Comparison of ENCODE assay signal across 20 mouse cellular contexts in genomic region chr3:79415929-79416328, GRCm38 (mm10).
DNase-seq lines count a peak whose midpoint lies in the region; ATAC-seq and TF ChIP-seq lines count a peak whose summit lies in the region.
"Had no signal": no experiment of that assay in that cellular context is flagged by ENCODE, and none has a peak within 500 bp of the region (broad histone marks: within the 10 kb centered on the region; RNA-seq: fewer than 3 reads in every experiment).

No protein-coding gene starts in this region.

- TF ChIP-seq CTCF in liver, adult 2 months (IDR thresholded peaks at IDR 0.05; ENCODE audit: low read depth, low read length) = no peak

- DNase-seq in forebrain, embryonic 11.5 days (ENCODE audit: low spot score) = no peak
- peak; percentile 61 for DNase-seq in liver, adult 2 months (ENCODE audit: extremely low read depth, low read depth, low spot score)
- no peak for DNase-seq in liver
- DNase-seq: adrenal gland, postnatal 14 days; cerebellum, adult 11-12 months; cerebellum, adult 9-10 months; cerebellum, postnatal 25 days; gastrocnemius, postnatal 36 days; heart, adult 11 months; heart, postnatal 36 days had no signal

- no peaks in the 10 kb centered on the region for H3K27me3 ChIP-seq in forebrain, embryonic 15.5 days
- H3K27me3 ChIP-seq in forebrain, embryonic 11.5 days (ENCODE audit: control insufficient read depth, insufficient read depth, low read length) = no peaks in the 10 kb centered on the region
- H3K27me3 ChIP-seq in liver, adult 2 months (ENCODE audit: control insufficient read depth, insufficient read depth, low read length) = no peaks in the 10 kb centered on the region
- H3K27me3 ChIP-seq in midbrain, embryonic 12.5 days = no peaks in the 10 kb centered on the region
- H3K27me3 ChIP-seq in midbrain, embryonic 16.5 days (ENCODE audit: control insufficient read depth, insufficient read depth, low read depth, low read length) = no peaks in the 10 kb centered on the region
- H3K27me3 ChIP-seq: CH12.LX; embryonic facial prominence, embryonic 12.5 days; heart, embryonic 13.5 days; hindbrain, embryonic 13.5 days; Patski had no signal

- no peak overlapping the region for H3K4me3 ChIP-seq in forebrain, embryonic 15.5 days
- no peak overlapping the region for H3K4me3 ChIP-seq in forebrain, embryonic 11.5 days (ENCODE audit: low read depth, low read length)
- no peak overlapping the region for H3K4me3 ChIP-seq in liver, adult 2 months (ENCODE audit: insufficient read depth, low read depth, low read length)
- no peak overlapping the region for H3K4me3 ChIP-seq in midbrain, embryonic 12.5 days
- no peak overlapping the region for H3K4me3 ChIP-seq in midbrain, embryonic 16.5 days (ENCODE audit: low read depth, low read length)
- H3K4me3 ChIP-seq: embryonic facial prominence, embryonic 12.5 days; heart, embryonic 13.5 days; hindbrain, embryonic 13.5 days had no signal

- no peak for ATAC-seq in forebrain, embryonic 15.5 days (replicated peaks)
- ATAC-seq in forebrain, embryonic 11.5 days (replicated peaks; ENCODE audit: low FRiP score) = no peak
- ATAC-seq in midbrain, embryonic 12.5 days (ENCODE audit: low FRiP score, low read depth) = no peak
- no peak for ATAC-seq in midbrain, embryonic 16.5 days
- ATAC-seq: activated CD4-positive, CD25-positive, alpha-beta regulatory T cell, adult 4 months; hindbrain, postnatal 0 days; Patski had no signal

- H3K36me3 ChIP-seq in forebrain, embryonic 15.5 days = no peaks in the 10 kb centered on the region
- H3K36me3 ChIP-seq in forebrain, embryonic 11.5 days (ENCODE audit: control insufficient read depth, insufficient read depth, low read length) = no peaks in the 10 kb centered on the region
- no peaks in the 10 kb centered on the region for H3K36me3 ChIP-seq in liver, adult 2 months (ENCODE audit: control insufficient read depth, insufficient read depth, low read length)
- no peaks in the 10 kb centered on the region for H3K36me3 ChIP-seq in midbrain, embryonic 12.5 days
- no peaks in the 10 kb centered on the region for H3K36me3 ChIP-seq in midbrain, embryonic 16.5 days (ENCODE audit: control insufficient read depth, insufficient read depth, low read length)
- H3K36me3 ChIP-seq: embryonic facial prominence, embryonic 12.5 days; heart, embryonic 13.5 days; hindbrain, embryonic 13.5 days had no signal

- H3K9me3 ChIP-seq in forebrain, embryonic 15.5 days = no peaks in the 10 kb centered on the region
- H3K9me3 ChIP-seq in forebrain, embryonic 11.5 days (ENCODE audit: control insufficient read depth, low read length) = no peaks in the 10 kb centered on the region
- H3K9me3 ChIP-seq in midbrain, embryonic 12.5 days = no peaks in the 10 kb centered on the region
- no peaks in the 10 kb centered on the region for H3K9me3 ChIP-seq in midbrain, embryonic 16.5 days (replicated peaks; ENCODE audit: control insufficient read depth, low read length, poor library complexity, severe bottlenecking)
- H3K9me3 ChIP-seq: embryonic facial prominence, embryonic 12.5 days; heart, embryonic 13.5 days; hindbrain, embryonic 13.5 days had no signal

- H3K4me2 ChIP-seq in forebrain, embryonic 15.5 days (replicated peaks) = no peak overlapping the region
- no peak overlapping the region for H3K4me2 ChIP-seq in forebrain, embryonic 11.5 days (ENCODE audit: low read depth, low read length, severe bottlenecking)
- no peak overlapping the region for H3K4me2 ChIP-seq in midbrain, embryonic 12.5 days (replicated peaks)
- H3K4me2 ChIP-seq in midbrain, embryonic 16.5 days (ENCODE audit: low read length) = no peak overlapping the region
- H3K4me2 ChIP-seq: embryonic facial prominence, embryonic 12.5 days; heart, embryonic 13.5 days; hindbrain, embryonic 13.5 days had no signal

- TF ChIP-seq POLR2A in liver, adult 2 months (IDR thresholded peaks at IDR 0.05; ENCODE audit: extremely low read depth, insufficient read depth, low read length) = no peak

- H3K27ac ChIP-seq in forebrain, embryonic 15.5 days (replicated peaks) = peak overlapping the region; percentile 83; the same call in 1 of the 2 replicates
- no peak overlapping the region for H3K27ac ChIP-seq in forebrain, embryonic 11.5 days (ENCODE audit: low read depth, low read length)
- no peak overlapping the region for H3K27ac ChIP-seq in liver, adult 2 months (replicated peaks; ENCODE audit: insufficient read depth, low read depth, low read length)
- peak overlapping the region; percentile 79; the same call in 1 of the 2 replicates for H3K27ac ChIP-seq in midbrain, embryonic 12.5 days (replicated peaks)
- no peak overlapping the region; the same call in 1 of the 2 replicates for H3K27ac ChIP-seq in midbrain, embryonic 16.5 days (ENCODE audit: low read length)
- H3K27ac ChIP-seq: heart, embryonic 13.5 days; hindbrain, postnatal 0 days had no signal

- no peak overlapping the region for H3K9ac ChIP-seq in forebrain, embryonic 15.5 days (replicated peaks)
- H3K9ac ChIP-seq in forebrain, embryonic 11.5 days (ENCODE audit: low read length) = no peak overlapping the region
- no peak overlapping the region for H3K9ac ChIP-seq in liver, adult 2 months (ENCODE audit: low read depth, low read length)
- H3K9ac ChIP-seq in midbrain, embryonic 12.5 days (replicated peaks) = no peak overlapping the region
- no peak overlapping the region for H3K9ac ChIP-seq in midbrain, embryonic 16.5 days (ENCODE audit: low read depth, low read length)
- H3K9ac ChIP-seq: embryonic facial prominence, embryonic 12.5 days; heart, embryonic 13.5 days; hindbrain, embryonic 13.5 days had no signal

- peaks cover 26% of the 10 kb centered on the region for H3K4me1 ChIP-seq in forebrain, embryonic 15.5 days
- H3K4me1 ChIP-seq in forebrain, embryonic 11.5 days (replicated peaks; ENCODE audit: control insufficient read depth, insufficient read depth, low read length) = peaks cover 5% of the 10 kb centered on the region; the same call in 1 of the 2 replicates
- peaks cover 10% of the 10 kb centered on the region for H3K4me1 ChIP-seq in liver, adult 2 months (ENCODE audit: control insufficient read depth, insufficient read depth, low read length)
- H3K4me1 ChIP-seq in midbrain, embryonic 12.5 days = peaks cover 19% of the 10 kb centered on the region
- peaks cover 6% of the 10 kb centered on the region for H3K4me1 ChIP-seq in midbrain, embryonic 16.5 days (ENCODE audit: control insufficient read depth, insufficient read depth, low read length)
- H3K4me1 ChIP-seq: heart, embryonic 13.5 days had no signal

- H3K79me2 ChIP-seq in liver, adult 2 months (ENCODE audit: control insufficient read depth, insufficient read depth, low read length) = no peaks in the 10 kb centered on the region

Comparison
In these comparisons a context has a peak if more than half of its experiments do, and no peak if none do; other contexts are left out.
1. H3K27ac ChIP-seq: peak in forebrain, embryonic 15.5 days (single experiment) and midbrain, embryonic 12.5 days (single experiment); none in forebrain, embryonic 11.5 days (single experiment), liver, adult 2 months (single experiment) and midbrain, embryonic 16.5 days (single experiment).